Mouse (Mus musculus): Measurements from ENCODE around the gene Rprd1b. TPM values are rescaled to one million over a fixed set of nuclear protein-coding genes. Genes with fewer than 3 reads are reported as not detected.

Rprd1b gene
- polyA plus RNA-seq (2012; rRNA removed) = 15.9 and 17.0 TPM in 2 replicates

DNA sequence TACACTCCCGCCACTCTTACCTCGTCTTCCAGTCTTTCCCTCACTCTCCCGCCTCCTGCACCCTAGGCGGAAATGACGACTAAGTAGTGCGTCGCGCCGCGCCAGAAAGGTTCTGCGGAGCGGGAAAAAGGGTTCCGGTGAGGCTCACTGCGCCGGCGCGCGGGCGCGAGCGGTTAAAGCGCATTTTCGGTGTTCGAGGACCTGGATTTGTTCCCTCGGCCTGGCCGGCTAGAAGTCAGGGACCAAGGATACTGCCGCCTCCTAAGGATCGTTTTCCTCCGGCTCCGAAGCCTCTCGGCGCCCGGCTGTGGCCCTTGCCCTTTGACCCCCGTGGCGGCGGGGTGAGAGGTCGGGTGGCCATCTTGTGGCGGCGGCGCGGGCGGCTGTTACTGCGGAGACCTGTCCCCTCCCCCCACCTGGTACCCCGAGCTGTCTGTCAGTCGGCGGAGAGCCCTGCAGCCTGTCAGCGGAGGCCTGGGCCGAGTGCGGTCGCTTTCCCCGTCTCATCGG, at the start of gene Rprd1b, which contains the start of gene Tti1:
Rprd1b (plus strand) TSS at position 144 of the 510 bp plus-strand sequence.
Tti1 (minus strand) TSS at position 80 of the 510 bp plus-strand sequence.
- peak; percentile 82; the same call in 1 of the 2 replicates for TF ChIP-seq POLR2A (IDR thresholded peaks at IDR 0.05; ENCODE audit: borderline replicate concordance, extremely low read depth, low read depth, low read length)
- TF ChIP-seq CTCF (IDR thresholded peaks at IDR 0.05; ENCODE audit: insufficient read depth, low read length) = no peak
- under 1% methylated on average over 52 of the region's 52 CpGs for WGBS
- H3K4me1 ChIP-seq (ENCODE audit: control insufficient read depth, insufficient read depth, low read length) = peaks cover 5% of the 10 kb centered on the region
- H3K4me3 ChIP-seq (replicated peaks; ENCODE audit: extremely low read depth, low read depth, low read length) = peak within 1 kb of the TSS; percentile 98
- peak; percentile 98 for DNase-seq

- TF ChIP-seq CTCF (IDR thresholded peaks at IDR 0.05; ENCODE audit: insufficient read depth, low read length) (no peak), POLR2A (IDR thresholded peaks at IDR 0.05; ENCODE audit: borderline replicate concordance, extremely low read depth, low read depth, low read length) (no peak)
- WGBS = 57% methylated on average over 5 of the region's 5 CpGs
- no peak for DNase-seq
- H3K4me3 ChIP-seq (replicated peaks; ENCODE audit: extremely low read depth, low read depth, low read length) = no peak overlapping the region
- H3K4me1 ChIP-seq (ENCODE audit: control insufficient read depth, insufficient read depth, low read length) = no peaks in the 10 kb centered on the region
These were observed 49.1 kb upstream of the Rprd1b start for GRCm38 (mm10) chr2:157979241-157979640.

- 76% methylated on average over 3 of the region's 3 CpGs for WGBS
- Histone ChIP-seq H3K4me3 (replicated peaks; ENCODE audit: extremely low read depth, low read depth, low read length) (no peak overlapping the region), H3K4me1 (ENCODE audit: control insufficient read depth, insufficient read depth, low read length) (no peaks in the 10 kb centered on the region)
- no peak for TF ChIP-seq POLR2A (IDR thresholded peaks at IDR 0.05; ENCODE audit: borderline replicate concordance, extremely low read depth, low read depth, low read length)
- TF ChIP-seq CTCF (IDR thresholded peaks at IDR 0.05; ENCODE audit: insufficient read depth, low read length) = no peak
- DNase-seq = peak; percentile 14
These were observed 45.6 kb upstream of the Rprd1b start for GRCm38 (mm10) chr2:157982727-157983126.

GRCm38 (mm10) chr2:157983276-157983675, 45.0 kb upstream of the Rprd1b start:
- no peaks in the 10 kb centered on the region for H3K4me1 ChIP-seq (ENCODE audit: control insufficient read depth, insufficient read depth, low read length)
- no peak for DNase-seq
- H3K4me3 ChIP-seq (replicated peaks; ENCODE audit: extremely low read depth, low read depth, low read length) = no peak overlapping the region
- no peak for TF ChIP-seq POLR2A (IDR thresholded peaks at IDR 0.05; ENCODE audit: borderline replicate concordance, extremely low read depth, low read depth, low read length)
- no peak for TF ChIP-seq CTCF (IDR thresholded peaks at IDR 0.05; ENCODE audit: insufficient read depth, low read length)
- WGBS = 71% methylated on average over 4 of the region's 4 CpGs

DNA sequence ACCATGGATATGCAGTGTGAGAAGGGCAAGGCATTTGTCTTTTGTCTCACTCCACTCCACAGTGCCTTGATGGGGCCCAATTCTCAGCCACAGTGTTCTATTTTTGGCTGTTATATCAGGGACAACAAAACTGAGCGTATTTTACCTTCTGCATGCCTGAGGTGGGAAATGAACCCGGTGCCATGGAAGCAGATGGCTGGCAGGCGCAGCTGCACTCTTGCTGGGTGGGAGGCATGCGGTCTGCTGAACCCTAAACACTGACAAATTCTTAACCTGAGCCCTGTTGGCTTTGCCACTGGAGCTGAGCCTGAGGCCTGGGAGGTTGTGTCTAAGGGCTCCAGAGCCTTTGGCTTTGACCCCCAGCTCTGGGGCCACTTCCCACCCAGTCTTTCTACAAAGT, 42.7 kb upstream of the Rprd1b start:
- 92% methylated on average over 4 of the region's 4 CpGs for WGBS
- no peak for TF ChIP-seq CTCF (IDR thresholded peaks at IDR 0.05; ENCODE audit: insufficient read depth, low read length)
- TF ChIP-seq POLR2A (IDR thresholded peaks at IDR 0.05; ENCODE audit: borderline replicate concordance, extremely low read depth, low read depth, low read length) = no peak
- Histone ChIP-seq H3K4me3 (replicated peaks; ENCODE audit: extremely low read depth, low read depth, low read length) (no peak overlapping the region), H3K4me1 (ENCODE audit: control insufficient read depth, insufficient read depth, low read length) (no peaks in the 10 kb centered on the region)
- DNase-seq = no peak

DNA sequence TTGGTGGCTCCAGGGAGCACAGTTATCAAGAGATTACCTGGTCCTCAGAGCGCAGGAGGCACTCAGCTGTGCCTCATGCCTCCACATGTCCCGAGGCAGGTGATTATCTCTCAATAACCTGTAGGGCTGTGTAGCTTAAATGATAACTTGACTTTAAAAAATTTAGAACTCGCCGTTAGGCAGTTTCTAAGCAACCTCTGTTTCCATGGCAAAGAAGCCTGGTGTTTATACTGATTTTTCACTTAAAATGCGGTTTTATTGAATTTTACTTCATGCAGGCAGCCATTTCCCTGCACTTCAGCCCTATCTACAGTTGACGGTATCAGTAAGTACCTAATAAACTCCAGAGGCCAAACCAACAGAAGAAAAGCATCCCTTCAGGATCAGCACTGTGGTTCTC, 42.1 kb upstream of the Rprd1b start:
- no peaks in the 10 kb centered on the region for H3K4me1 ChIP-seq (ENCODE audit: control insufficient read depth, insufficient read depth, low read length)
- no peak for TF ChIP-seq POLR2A (IDR thresholded peaks at IDR 0.05; ENCODE audit: borderline replicate concordance, extremely low read depth, low read depth, low read length)
- TF ChIP-seq CTCF (IDR thresholded peaks at IDR 0.05; ENCODE audit: insufficient read depth, low read length) = no peak
- 95% methylated on average over 6 of the region's 6 CpGs for WGBS
- H3K4me3 ChIP-seq (replicated peaks; ENCODE audit: extremely low read depth, low read depth, low read length) = no peak overlapping the region
- no peak for DNase-seq

DNA sequence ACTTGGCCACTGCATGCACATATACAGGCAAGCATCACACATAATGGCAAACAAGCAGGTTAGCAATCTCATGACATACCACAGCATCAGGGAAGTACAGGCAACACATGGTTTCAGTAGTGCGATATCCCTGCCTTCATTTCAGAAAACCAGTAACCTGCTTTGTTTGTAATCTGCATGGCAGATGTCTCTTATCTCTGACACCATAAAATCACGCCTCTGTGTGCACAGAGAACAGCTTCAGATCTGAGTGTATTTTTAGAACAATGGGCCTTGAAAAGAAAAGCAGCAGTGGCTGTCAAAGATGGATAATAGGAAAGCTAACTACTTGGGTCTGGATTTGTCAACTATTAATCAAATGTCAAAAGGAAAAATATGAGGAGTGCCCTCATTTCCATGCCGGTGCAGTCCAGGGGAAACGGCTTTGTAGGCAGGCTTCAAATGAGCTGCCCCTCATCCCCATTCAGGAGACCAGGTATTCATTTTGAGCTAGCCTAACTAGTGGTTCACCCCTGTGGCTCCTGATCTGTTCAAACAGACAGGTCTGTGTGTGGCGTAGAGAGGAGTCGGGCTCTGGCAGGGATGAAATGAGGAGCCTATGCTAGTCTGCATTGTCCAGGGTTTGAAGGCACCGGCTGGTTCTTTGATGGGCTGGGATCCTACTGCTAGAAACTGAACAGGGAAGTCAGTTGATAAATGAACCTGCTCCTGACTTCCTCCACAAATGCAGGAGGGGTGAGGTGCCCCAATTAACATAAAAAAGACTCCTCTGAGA, 39.7 kb upstream of the Rprd1b start:
- 67% methylated on average over 7 of the region's 7 CpGs for WGBS
- Histone ChIP-seq H3K4me1 (ENCODE audit: control insufficient read depth, insufficient read depth, low read length) (no peaks in the 10 kb centered on the region), H3K4me3 (replicated peaks; ENCODE audit: extremely low read depth, low read depth, low read length) (no peak overlapping the region)
- TF ChIP-seq POLR2A (IDR thresholded peaks at IDR 0.05; ENCODE audit: borderline replicate concordance, extremely low read depth, low read depth, low read length) (no peak), CTCF (IDR thresholded peaks at IDR 0.05; ENCODE audit: insufficient read depth, low read length) (no peak)
- DNase-seq = no peak

DNA sequence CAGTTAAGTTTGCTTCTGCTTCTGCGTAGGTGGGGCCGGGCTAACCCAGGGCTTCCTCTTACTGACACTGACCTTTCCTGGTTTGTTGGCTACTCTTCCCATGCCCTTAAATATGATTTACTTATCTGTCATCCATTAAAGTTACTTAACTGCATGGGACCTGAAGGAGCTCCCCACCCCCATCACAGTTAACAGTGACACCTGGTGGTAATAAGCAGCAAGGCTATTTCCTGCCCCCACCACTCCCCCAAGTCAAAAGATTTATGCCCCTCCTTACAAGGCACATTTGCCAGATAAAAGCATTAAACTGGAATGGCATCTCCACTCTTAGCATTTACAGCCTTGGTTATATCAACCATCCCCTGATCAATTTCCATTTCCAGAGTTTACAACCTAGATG, 38.4 kb upstream of the Rprd1b start:
- 85% methylated on average over 2 of the region's 2 CpGs for WGBS
- DNase-seq = no peak
- peak; percentile 38 for TF ChIP-seq CTCF (IDR thresholded peaks at IDR 0.05; ENCODE audit: insufficient read depth, low read length)
- no peak for TF ChIP-seq POLR2A (IDR thresholded peaks at IDR 0.05; ENCODE audit: borderline replicate concordance, extremely low read depth, low read depth, low read length)
- H3K4me3 ChIP-seq (replicated peaks; ENCODE audit: extremely low read depth, low read depth, low read length) = no peak overlapping the region
- H3K4me1 ChIP-seq (ENCODE audit: control insufficient read depth, insufficient read depth, low read length) = no peaks in the 10 kb centered on the region

- TF ChIP-seq CTCF (IDR thresholded peaks at IDR 0.05; ENCODE audit: insufficient read depth, low read length) = no peak
- TF ChIP-seq POLR2A (IDR thresholded peaks at IDR 0.05; ENCODE audit: borderline replicate concordance, extremely low read depth, low read depth, low read length) = no peak
These were observed 37.3 kb upstream of the Rprd1b start for GRCm38 (mm10) chr2:157991026-157991425.

GRCm38 (mm10) chr2:157992501-157992900, 35.8 kb upstream of the Rprd1b start:
- DNase-seq = no peak
- 94% methylated on average over 4 of the region's 4 CpGs for WGBS
- TF ChIP-seq CTCF (IDR thresholded peaks at IDR 0.05; ENCODE audit: insufficient read depth, low read length) (no peak), POLR2A (IDR thresholded peaks at IDR 0.05; ENCODE audit: borderline replicate concordance, extremely low read depth, low read depth, low read length) (no peak)
- no peak overlapping the region for H3K4me3 ChIP-seq (replicated peaks; ENCODE audit: extremely low read depth, low read depth, low read length)
- no peaks in the 10 kb centered on the region for H3K4me1 ChIP-seq (ENCODE audit: control insufficient read depth, insufficient read depth, low read length)

More at GRCm38 (mm10) chr2:157991026-157991425, 37.3 kb upstream of the Rprd1b start:
- WGBS = 61% methylated on average over 6 of the region's 6 CpGs
- Histone ChIP-seq H3K4me3 (replicated peaks; ENCODE audit: extremely low read depth, low read depth, low read length) (no peak overlapping the region), H3K4me1 (ENCODE audit: control insufficient read depth, insufficient read depth, low read length) (no peaks in the 10 kb centered on the region)
- DNase-seq = no peak

Measured in lung, adult 2 months (tissue).